Comparison of ENCODE assay signal across 35 mouse cellular contexts in the genomic region with DNA sequence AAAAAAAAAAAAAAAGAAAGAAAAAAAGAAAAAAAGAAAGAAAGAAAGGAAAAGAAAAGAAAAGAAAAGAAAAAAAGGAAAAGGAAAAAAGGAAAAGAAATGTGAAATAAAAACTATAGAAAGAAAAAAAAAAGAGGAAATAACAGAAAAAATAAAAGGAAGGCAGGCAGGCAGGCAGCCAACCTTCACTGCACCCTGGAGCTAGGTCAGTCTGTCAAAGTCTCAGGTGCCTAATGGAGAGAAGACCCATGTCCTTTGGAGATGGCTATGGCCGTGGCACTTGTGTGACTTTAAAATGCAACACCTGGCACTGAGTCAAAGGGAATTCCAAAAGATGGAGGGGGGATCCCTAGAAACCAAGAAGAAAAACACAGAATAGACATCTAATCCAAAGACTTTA. TPM values are rescaled to one million over a fixed set of nuclear protein-coding genes. Genes with fewer than 3 reads are reported as not detected.
"Had no signal": no experiment of that assay in that cellular context is flagged by ENCODE, and none has a peak within 500 bp of the region (broad histone marks: within the 10 kb centered on the region; RNA-seq: fewer than 3 reads in every experiment).

No protein-coding gene starts in this region.

- ATAC-seq: hindbrain, embryonic 16.5 days; inflammation-experienced regulatory T-cells, adult 6 months; intestine, embryonic 15.5 days; intestine, postnatal 0 days; liver, postnatal 0 days had no signal

- H3K9ac ChIP-seq: heart, embryonic 12.5 days; hindbrain, embryonic 12.5 days; hindbrain, embryonic 14.5 days; intestine, embryonic 15.5 days; limb, embryonic 12.5 days; liver, embryonic 13.5 days; liver, embryonic 15.5 days; liver, postnatal 0 days had no signal

- H3K4me1 ChIP-seq: hindbrain, embryonic 12.5 days; intestine, embryonic 15.5 days; limb, embryonic 10.5 days had no signal

- DNase-seq: gastrocnemius, postnatal 10 days; gastrocnemius, postnatal 25 days; heart, adult 18-20 months; heart, postnatal 10 days; heart, postnatal 4 days; kidney, adult 18-20 months; kidney, adult 8-10 months; kidney, postnatal 10 days; kidney, postnatal 25 days; kidney, postnatal 4 days; liver; liver, embryonic 13.5 days; liver, postnatal 0 days had no signal

- H3K4me3 ChIP-seq: heart, embryonic 10.5 days; heart, embryonic 12.5 days; hindbrain, embryonic 10.5 days; hindbrain, embryonic 12.5 days; intestine, embryonic 15.5 days; layer of hippocampus, adult 2 months; left cerebral cortex, adult 2 months; limb, embryonic 10.5 days; limb, embryonic 12.5 days; liver, embryonic 13.5 days; liver, embryonic 15.5 days had no signal

- H3K9me3 ChIP-seq: heart, embryonic 10.5 days; heart, embryonic 12.5 days; hindbrain, embryonic 10.5 days; hindbrain, embryonic 12.5 days; intestine, embryonic 15.5 days; limb, embryonic 10.5 days; limb, embryonic 12.5 days; liver, embryonic 13.5 days; liver, embryonic 15.5 days had no signal

- H3K36me3 ChIP-seq: heart, embryonic 10.5 days; heart, embryonic 12.5 days; hindbrain, embryonic 10.5 days; hindbrain, embryonic 12.5 days; intestine, embryonic 15.5 days; limb, embryonic 10.5 days; limb, embryonic 12.5 days; liver, embryonic 13.5 days; liver, embryonic 15.5 days had no signal

- H3K27ac ChIP-seq: heart, embryonic 10.5 days; hindbrain, embryonic 10.5 days; hindbrain, embryonic 12.5 days; hindbrain, embryonic 14.5 days; intestine, embryonic 15.5 days; layer of hippocampus, adult 2 months; left cerebral cortex, adult 2 months; limb, embryonic 10.5 days; limb, embryonic 12.5 days; liver, embryonic 13.5 days; liver, embryonic 15.5 days had no signal

- H3K27me3 ChIP-seq: heart, embryonic 12.5 days; hindbrain, embryonic 12.5 days; intestine, embryonic 15.5 days; limb, embryonic 12.5 days; liver, embryonic 13.5 days; liver, embryonic 15.5 days had no signal

RNA-seq across cellular contexts. Expression of a gene that starts 12.6 kb away (rescaled TPM):
- total RNA-seq: gastrocnemius, postnatal 25 days; heart, adult 18-20 months; layer of hippocampus, adult 2 months; layer of hippocampus, postnatal 25 days; left cerebral cortex, adult 2 months; left cerebral cortex, postnatal 36 days had no signal

RNA-seq across cellular contexts. Expression of a gene that starts 33.2 kb away (rescaled TPM):
- total RNA-seq: gastrocnemius, postnatal 25 days; granulocyte monocyte progenitor cell, adult 5-6 weeks; heart, adult 18-20 months; heart, adult 8-10 months; heart, postnatal 10 days; heart, postnatal 25 days had no signal
- polyA plus RNA-seq: heart, embryonic 10.5 days; inflammation-experienced regulatory T-cells, adult 6 months; kidney, embryonic 14.5 days; kidney, embryonic 16.5 days; limb, embryonic 10.5 days; liver, embryonic 11.5 days; liver, embryonic 13.5 days; liver, embryonic 15.5 days; liver, postnatal 0 days had no signal
